Mouse (Mus musculus) neural tube, embryonic 14.5 days (tissue): ENCODE data around the gene Vtcn1. TPM values are rescaled to one million over a fixed set of nuclear protein-coding genes. Genes with fewer than 3 reads are reported as not detected.

ENCODE experiments used
- ATAC-seq: fragments of 200-750 bp; cut with Nextera tagmentation; 2 replicates; pipeline ENCODE4 v1.8.0; 2017; ENCODE audit warnings: low read depth, mild to moderate bottlenecking, moderate TSS enrichment, moderate library complexity
- H3K27ac ChIP-seq: fragments of 300-500 bp; sonication (generic); 2 replicates; pipeline ENCODE4 v1.5.1; 2014; ENCODE audit warnings: low read depth, mild to moderate bottlenecking, control low read depth, low read length, moderate library complexity, mixed read lengths
- H3K27me3 ChIP-seq: fragments of 300-500 bp; sonication (generic); 2 replicates; pipeline ENCODE4 v1.6.1; 2014; ENCODE audit warnings: low read length; ENCODE audit not compliant: control insufficient read depth, insufficient read depth
- H3K36me3 ChIP-seq: fragments of 300-500 bp; sonication (generic); 2 replicates; pipeline ENCODE4 v1.6.1; 2014; ENCODE audit warnings: low read length, mixed read lengths; ENCODE audit not compliant: control insufficient read depth, insufficient read depth
- H3K4me1 ChIP-seq: fragments of 300-500 bp; sonication (generic); 2 replicates; pipeline ENCODE4 v1.6.1; 2014; ENCODE audit warnings: low read length; ENCODE audit not compliant: control insufficient read depth, insufficient read depth
- H3K4me2 ChIP-seq: fragments of 300-500 bp; sonication (generic); 2 replicates; pipeline ENCODE4 v1.6.1; 2014; ENCODE audit warnings: mild to moderate bottlenecking, low read depth, low read length, control low read depth
- H3K4me3 ChIP-seq: fragments of 300-500 bp; sonication (generic); 2 replicates; pipeline ENCODE4 v1.5.1; 2014; ENCODE audit warnings: low read depth, low read length, control low read depth, mixed read lengths
- H3K9ac ChIP-seq: fragments of 300-500 bp; sonication (generic); replicated peaks from 2 replicates; pipeline ENCODE4 v1.6.1; 2014; ENCODE audit warnings: low read depth, mild to moderate bottlenecking, control low read depth, low read length, mixed read lengths
- H3K9me3 ChIP-seq: fragments of 300-500 bp; sonication (generic); 2 replicates; pipeline ENCODE4 v1.6.1; 2016; ENCODE audit warnings: low read length; ENCODE audit not compliant: control insufficient read depth
- WGBS: fragments of 180-500 bp; shearing (Covaris S2); extraction: QIAGEN DNeasy Blood & Tissue Kit; methylation state at CpG from one replicate; pipeline ENCODE4 v1.1.7; 2014; 5-methylcytosine and 5-hydroxymethylcytosine counted together
- polyA plus RNA-seq: library from polyadenylated mRNA; unstranded; fragments of >200 nt; fragmentation: Nextera tagmentation; extraction: Ambion mirVana; gene quantifications from 2 replicates; pipeline ENCODE4 v1.2.1, GENCODE M21; 2014

Gene Vtcn1
- polyA plus RNA-seq, 1 experiment from 2014 or later: not detected

GRCm38 (mm10) chr3:100844366-100844765 lies 19.1 kb downstream of the Vtcn1 start:
- Histone ChIP-seq H3K9ac (no peak overlapping the region), H3K27ac (no peak overlapping the region), H3K36me3 (no peaks in the 10 kb centered on the region), H3K4me1 (no peaks in the 10 kb centered on the region), H3K4me3 (no peak overlapping the region), H3K9me3 (no peaks in the 10 kb centered on the region), H3K27me3 (no peaks in the 10 kb centered on the region), H3K4me2 (no peak overlapping the region)
- ATAC-seq: peak; percentile 28; the same call in 1 of the 2 replicates
- 45% methylated on average over 5 of the region's 5 CpGs for WGBS

- Histone ChIP-seq H3K27ac (no peak overlapping the region), H3K36me3 (no peaks in the 10 kb centered on the region), H3K27me3 (no peaks in the 10 kb centered on the region), H3K9me3 (no peaks in the 10 kb centered on the region), H3K4me3 (no peak overlapping the region), H3K4me1 (no peaks in the 10 kb centered on the region), H3K9ac (no peak overlapping the region), H3K4me2 (no peak overlapping the region)
- ATAC-seq: no peak
- WGBS: 76% methylated on average over 7 of the region's 7 CpGs
Observed at GRCm38 (mm10) chr3:100848348-100848747, 23.1 kb downstream of the Vtcn1 start.

GRCm38 (mm10) chr3:100850468-100850867 lies 25.2 kb downstream of the Vtcn1 start:
- ATAC-seq: no peak
- H3K9me3 ChIP-seq: no peaks in the 10 kb centered on the region
- H3K4me3 ChIP-seq: no peak overlapping the region
- H3K27me3 ChIP-seq: no peaks in the 10 kb centered on the region
- no peak overlapping the region for H3K27ac ChIP-seq
- no peak overlapping the region for H3K9ac ChIP-seq
- 83% methylated on average over 6 of the region's 6 CpGs for WGBS
- H3K36me3 ChIP-seq: no peaks in the 10 kb centered on the region
- no peak overlapping the region for H3K4me2 ChIP-seq
- no peaks in the 10 kb centered on the region for H3K4me1 ChIP-seq

GRCm38 (mm10) chr3:100856050-100856815 lies 31.0 kb downstream of the Vtcn1 start:
- WGBS: 53% methylated on average over 9 of the region's 9 CpGs
- Histone ChIP-seq H3K36me3 (no peaks in the 10 kb centered on the region), H3K27ac (no peak overlapping the region), H3K4me1 (no peaks in the 10 kb centered on the region), H3K4me2 (no peak overlapping the region), H3K9me3 (no peaks in the 10 kb centered on the region), H3K27me3 (no peaks in the 10 kb centered on the region), H3K9ac (no peak overlapping the region), H3K4me3 (no peak overlapping the region)
- ATAC-seq: no peak

- 87% methylated on average over 5 of the region's 5 CpGs for WGBS
- Histone ChIP-seq H3K4me1 (no peaks in the 10 kb centered on the region), H3K4me2 (no peak overlapping the region), H3K27ac (no peak overlapping the region), H3K27me3 (no peaks in the 10 kb centered on the region), H3K9me3 (no peaks in the 10 kb centered on the region), H3K4me3 (no peak overlapping the region), H3K36me3 (no peaks in the 10 kb centered on the region), H3K9ac (no peak overlapping the region)
- ATAC-seq: no peak
Observed at GRCm38 (mm10) chr3:100857139-100857538, 31.9 kb downstream of the Vtcn1 start.

GRCm38 (mm10) chr3:100858334-100859002 lies 33.2 kb downstream of the Vtcn1 start:
- 86% methylated on average over 5 of the region's 5 CpGs for WGBS
- no peaks in the 10 kb centered on the region for H3K9me3 ChIP-seq
- no peaks in the 10 kb centered on the region for H3K27me3 ChIP-seq
- H3K4me1 ChIP-seq: no peaks in the 10 kb centered on the region
- no peak for ATAC-seq
- no peak overlapping the region for H3K27ac ChIP-seq
- H3K9ac ChIP-seq: no peak overlapping the region
- H3K36me3 ChIP-seq: no peaks in the 10 kb centered on the region
- no peak overlapping the region for H3K4me3 ChIP-seq
- no peak overlapping the region for H3K4me2 ChIP-seq

GRCm38 (mm10) chr3:100861307-100862303 lies 36.3 kb downstream of the Vtcn1 start:
- ATAC-seq: no peak; the same call in 1 of the 2 replicates
- Histone ChIP-seq H3K9ac (no peak overlapping the region), H3K4me2 (no peak overlapping the region), H3K4me1 (no peaks in the 10 kb centered on the region), H3K9me3 (no peaks in the 10 kb centered on the region), H3K36me3 (no peaks in the 10 kb centered on the region), H3K27me3 (no peaks in the 10 kb centered on the region), H3K27ac (no peak overlapping the region), H3K4me3 (no peak overlapping the region)
- 63% methylated on average over 23 of the region's 23 CpGs for WGBS

- no peaks in the 10 kb centered on the region for H3K27me3 ChIP-seq
- H3K9ac ChIP-seq: no peak overlapping the region
- H3K4me3 ChIP-seq: no peak overlapping the region
- H3K4me1 ChIP-seq: no peaks in the 10 kb centered on the region
- H3K27ac ChIP-seq: no peak overlapping the region
- WGBS: 47% methylated on average over 5 of the region's 5 CpGs
- H3K4me2 ChIP-seq: no peak overlapping the region
- H3K9me3 ChIP-seq: no peaks in the 10 kb centered on the region
- no peak for ATAC-seq
- no peaks in the 10 kb centered on the region for H3K36me3 ChIP-seq
Observed at GRCm38 (mm10) chr3:100866946-100867345, 41.7 kb downstream of the Vtcn1 start.
